Mouse (Mus musculus) E14TG2a.4 (cell line): Measurements from ENCODE around the gene Herc1.

Experiments
- CTCF ChIP-seq: conservative IDR thresholded peaks from 2 replicates; pipeline ENCODE4 v1.5.1; 2014; ENCODE audit warnings: low read length
- NANOG ChIP-seq: IDR thresholded peaks from 2 replicates; pipeline ENCODE4 v1.6.1; 2014; ENCODE audit warnings: borderline replicate concordance, low read length, mixed read lengths
- POU5F1 ChIP-seq: IDR thresholded peaks from 2 replicates; pipeline ENCODE4 v1.6.1; 2014; ENCODE audit warnings: low read length, borderline replicate concordance

GRCm38 (mm10) chr9:66521595-66521994 lies 171.3 kb downstream of the Herc1 start:
- no peak for TF ChIP-seq CTCF
- TF ChIP-seq NANOG: no peak
- TF ChIP-seq POU5F1: no peak
